Mouse (Mus musculus): ENCODE measurements around the gene Actn1.

The Actn1 gene

DNA sequence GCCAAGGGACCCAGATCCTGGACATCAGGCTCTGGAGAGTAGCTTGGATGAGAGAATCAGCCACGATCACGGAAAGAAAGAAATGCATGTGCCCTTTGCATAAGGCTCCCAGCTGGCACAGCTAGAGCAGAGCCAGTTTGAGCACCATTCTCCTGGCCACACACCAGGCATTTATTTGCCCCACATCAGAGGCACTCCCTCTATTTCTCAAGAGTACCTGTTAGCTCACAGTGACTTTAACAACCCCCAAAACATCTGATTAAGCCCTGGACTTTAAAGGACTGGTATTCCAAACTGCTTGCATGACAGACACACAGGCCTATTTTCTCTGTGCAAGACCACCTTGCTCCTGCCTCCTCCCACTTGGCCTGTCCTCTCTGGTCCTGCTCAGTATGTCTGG lies 78.3 kb downstream of the Actn1 start:
- DNase-seq (ENCODE audit: low spot score in 2 of 2), result no peak

DNA sequence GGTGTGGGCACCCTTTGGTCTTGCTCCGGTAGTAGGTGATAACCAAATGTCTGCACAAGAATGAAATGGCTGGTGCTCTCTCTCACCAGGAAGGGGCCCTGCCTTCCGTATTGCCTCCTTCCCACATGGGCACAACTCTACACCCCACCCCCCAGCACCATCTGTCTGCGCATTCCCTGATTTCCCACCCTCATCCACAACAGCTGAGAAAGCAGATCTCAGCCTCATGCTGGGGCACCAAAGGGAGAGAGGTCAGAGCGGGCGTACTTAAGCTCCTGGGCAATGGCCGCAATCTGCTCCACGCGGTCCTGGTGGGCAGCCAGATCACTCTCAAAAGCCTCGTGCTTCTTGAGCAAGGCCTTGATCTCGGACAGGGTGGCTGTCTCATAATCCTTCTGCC lies 82.1 kb downstream of the Actn1 start:
- no peak for DNase-seq (ENCODE audit: low spot score in 2 of 2)

DNA sequence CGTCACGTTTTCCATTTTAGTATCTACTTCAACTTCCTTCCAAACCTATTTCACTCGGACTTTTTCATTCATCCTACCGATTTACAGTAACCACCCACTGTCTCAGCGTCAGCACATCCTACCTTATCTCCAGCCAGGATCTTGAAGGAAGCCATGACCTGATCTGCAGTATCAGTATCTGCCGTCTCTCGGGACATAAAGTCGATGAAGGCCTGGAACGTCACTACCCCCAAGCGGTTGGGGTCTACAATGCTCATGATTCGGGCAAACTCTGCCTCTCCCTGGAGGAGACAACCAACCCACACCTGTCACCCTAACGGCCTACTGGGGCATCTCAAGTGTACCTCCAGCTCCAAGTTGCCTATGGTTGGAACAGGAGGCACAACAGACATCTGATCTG lies 91.4 kb downstream of the Actn1 start:
- no peak for DNase-seq (ENCODE audit: low spot score in 2 of 2)

DNA sequence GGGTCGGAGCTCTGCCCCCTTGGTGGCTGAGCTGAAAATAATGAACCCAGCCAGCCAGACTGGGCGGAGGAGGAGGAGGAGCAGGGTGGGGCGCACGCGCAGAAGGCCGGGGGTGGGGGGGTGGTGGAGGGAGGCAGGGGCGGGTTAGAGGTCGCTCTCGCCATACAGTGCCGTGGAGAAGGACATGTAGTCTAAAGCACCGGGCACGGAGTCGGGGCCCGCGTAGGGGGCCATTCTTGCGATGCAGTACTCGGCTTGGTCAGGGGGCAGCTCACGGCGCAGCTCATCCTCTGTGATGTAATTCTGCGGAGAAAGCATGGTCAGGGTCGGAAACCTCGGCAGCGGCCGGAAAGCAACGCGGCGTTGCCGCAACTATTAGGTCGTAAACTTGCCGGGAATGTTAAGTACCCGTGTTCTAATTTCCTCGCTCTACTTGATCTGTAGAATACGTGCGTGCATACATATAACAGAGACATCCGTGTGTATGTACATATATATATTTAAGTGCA lies 91.9 kb downstream of the Actn1 start:
- DNase-seq (ENCODE audit: low spot score in 2 of 2), result peak; percentile 81 to 83

DNA sequence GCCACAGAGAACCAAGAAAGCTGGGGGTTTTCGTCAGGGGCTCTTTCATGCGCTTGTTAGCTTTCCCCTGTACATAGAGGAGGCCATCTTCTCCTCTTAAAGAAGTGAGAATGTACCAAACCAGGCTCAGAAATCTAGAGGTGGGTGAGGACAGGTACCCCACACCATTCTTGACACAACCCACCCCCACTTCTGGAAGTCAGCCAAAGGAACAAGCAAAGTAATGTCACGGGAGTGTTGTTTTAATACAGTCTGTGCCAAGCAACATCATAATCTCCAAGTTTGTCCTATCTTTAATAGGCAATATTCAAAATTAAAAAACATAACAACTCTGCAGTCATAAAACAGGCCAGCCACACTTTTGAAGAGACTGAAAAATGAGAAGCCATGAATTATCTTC lies 92.8 kb downstream of the Actn1 start:
- no peak for DNase-seq (ENCODE audit: low spot score in 2 of 2)

DNA sequence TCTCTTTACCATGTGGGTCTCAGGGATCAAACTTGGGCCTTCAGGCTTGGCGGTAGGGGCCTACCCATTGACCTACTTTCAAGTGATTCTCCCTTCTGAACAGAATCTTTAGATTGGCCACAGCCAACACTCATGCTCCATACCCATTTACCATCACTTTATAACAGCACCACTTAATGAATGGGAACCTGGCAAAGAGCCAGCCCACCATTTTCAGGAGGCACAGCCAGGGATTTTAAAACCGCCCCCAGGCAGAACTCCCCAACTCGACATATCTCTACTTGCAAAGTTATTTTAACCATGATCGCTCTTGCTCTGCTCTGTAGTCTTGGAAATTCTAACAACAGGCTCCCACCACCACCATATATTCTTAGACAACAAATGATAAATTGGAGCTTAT lies 93.5 kb downstream of the Actn1 start:
- DNase-seq (ENCODE audit: low spot score in 2 of 2), result no peak

DNA sequence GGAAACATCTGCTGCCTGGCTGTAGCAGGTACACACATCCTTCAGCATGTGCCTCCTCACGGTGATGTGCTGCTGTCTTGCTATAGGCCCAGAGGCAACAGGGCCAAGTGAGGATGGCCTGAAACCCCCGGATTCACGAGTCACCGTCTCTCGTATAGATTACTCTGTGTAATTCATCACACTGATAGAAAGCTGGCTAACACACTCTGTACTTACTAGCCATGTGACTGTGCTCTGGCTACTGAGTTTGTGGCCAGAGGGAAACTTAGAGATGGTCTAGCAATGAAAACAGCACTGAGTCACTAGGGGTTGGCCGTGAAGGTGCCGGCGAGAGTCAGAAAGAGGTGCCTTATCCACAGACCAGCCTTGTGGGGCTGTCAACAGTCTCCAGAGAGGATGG lies 95.6 kb downstream of the Actn1 start:
- DNase-seq (ENCODE audit: low spot score in 2 of 2), result no peak

DNA sequence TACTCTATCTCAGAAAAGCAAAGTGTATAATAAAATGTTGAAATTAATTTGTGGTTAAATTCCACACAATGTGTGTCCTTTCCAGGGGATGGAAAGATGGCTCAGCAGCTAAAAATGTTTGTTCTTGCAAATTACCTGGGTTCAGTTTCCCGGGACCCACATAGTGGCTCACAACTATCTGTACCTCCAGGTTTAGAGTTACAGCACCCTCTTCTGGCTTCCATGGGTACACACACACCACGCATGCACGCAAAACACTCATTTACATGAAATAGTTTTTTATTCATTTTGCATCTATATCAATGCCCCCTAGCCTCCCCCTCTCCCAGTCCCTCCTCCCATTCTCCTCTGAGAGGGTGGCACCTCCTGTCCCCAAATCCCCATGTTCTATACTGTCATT lies 97.7 kb downstream of the Actn1 start:
- DNase-seq (ENCODE audit: low spot score in 2 of 2), result no peak

DNA sequence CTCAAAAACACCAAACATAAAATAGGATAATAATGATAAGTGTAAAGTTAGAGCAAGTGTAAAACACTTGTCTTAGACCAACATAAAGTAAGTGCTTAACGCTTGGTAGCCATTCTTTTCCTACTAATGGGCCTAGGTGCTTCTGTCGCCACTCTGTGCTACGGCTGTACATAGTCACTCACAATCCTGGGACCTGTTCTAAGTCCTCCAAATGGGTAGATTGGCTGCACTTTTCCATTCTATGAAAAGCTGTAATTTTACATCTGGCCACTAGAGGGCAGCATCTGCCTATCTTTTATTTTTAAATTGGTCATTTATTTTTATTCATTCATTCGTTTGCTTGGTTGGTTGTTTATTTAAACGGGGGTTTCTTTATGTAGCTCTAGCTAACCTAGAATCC lies 102.5 kb downstream of the Actn1 start:
- DNase-seq (ENCODE audit: low spot score in 2 of 2), result no peak

DNA sequence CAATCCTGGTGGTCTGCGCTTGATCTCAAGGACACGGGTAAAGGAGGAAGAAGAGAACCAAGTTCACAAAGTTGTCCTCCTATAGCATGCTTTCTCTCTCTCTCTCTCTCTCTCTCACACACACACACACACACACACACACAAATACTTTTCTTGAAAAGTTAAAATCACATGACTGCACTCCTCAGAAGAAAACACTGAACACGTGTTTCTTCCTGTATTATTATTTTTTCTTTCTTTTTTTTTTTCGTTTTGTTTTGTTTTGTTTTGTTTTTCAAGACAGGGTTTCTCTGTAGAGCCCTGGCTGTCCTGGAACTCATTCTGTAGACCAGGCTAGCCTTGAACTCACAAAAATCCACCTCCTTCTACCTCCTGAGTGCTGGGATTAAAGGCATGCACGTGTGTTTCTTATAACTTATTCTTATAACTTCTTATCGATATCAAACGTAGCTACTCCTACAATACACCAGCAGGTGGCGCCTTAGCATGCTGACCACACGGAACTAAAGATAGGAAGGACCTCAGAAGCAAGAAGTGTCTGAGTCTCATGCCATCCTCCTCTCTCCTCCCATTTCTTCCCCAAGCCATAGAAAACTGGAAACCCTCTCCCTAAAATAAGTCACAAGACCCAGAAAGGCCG lies 106.4 kb downstream of the Actn1 start:
- no peak for DNase-seq (ENCODE audit: low spot score in 2 of 2)

DNA sequence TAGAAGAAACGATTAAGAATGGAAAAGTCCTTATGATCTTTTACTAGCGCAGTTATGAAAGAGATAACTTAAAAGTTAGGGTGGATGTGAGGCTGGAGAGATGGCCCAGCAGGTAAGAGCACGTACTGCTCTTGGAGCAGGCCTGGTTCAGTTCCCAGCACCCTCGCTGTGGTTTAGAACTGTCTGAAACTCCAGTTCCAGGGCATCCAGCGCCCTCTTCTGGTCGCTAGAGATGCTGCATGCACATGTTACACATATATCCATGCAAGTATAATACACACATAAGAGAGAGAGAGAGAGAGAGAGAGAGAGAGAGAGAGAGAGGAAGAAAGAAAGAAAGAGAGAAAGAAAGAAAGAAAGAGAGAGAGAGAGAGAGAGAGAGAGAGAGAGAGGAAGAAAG lies 107.1 kb downstream of the Actn1 start:
- DNase-seq (ENCODE audit: low spot score in 2 of 2), result no peak

DNA sequence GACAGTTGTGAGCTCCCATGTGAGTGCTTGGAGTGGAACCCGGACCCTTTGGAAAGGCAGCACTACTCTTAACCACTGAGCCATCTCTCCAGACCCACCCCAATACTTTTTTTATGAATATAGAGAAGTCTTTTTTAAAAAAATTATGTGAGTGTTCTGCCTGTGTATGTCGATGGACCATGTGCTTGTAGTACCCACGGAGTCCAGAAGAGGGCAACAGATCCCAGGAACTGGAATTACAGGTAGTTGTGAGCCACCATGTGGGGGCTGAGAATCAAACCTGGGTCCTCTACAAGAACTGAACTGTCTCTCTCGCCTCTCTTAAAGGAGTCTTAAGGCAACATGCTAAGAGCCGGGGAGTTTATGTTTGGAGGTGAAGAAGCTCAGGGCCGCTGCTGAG lies 108.3 kb downstream of the Actn1 start:
- DNase-seq (ENCODE audit: low spot score in 2 of 2), result no peak

DNA sequence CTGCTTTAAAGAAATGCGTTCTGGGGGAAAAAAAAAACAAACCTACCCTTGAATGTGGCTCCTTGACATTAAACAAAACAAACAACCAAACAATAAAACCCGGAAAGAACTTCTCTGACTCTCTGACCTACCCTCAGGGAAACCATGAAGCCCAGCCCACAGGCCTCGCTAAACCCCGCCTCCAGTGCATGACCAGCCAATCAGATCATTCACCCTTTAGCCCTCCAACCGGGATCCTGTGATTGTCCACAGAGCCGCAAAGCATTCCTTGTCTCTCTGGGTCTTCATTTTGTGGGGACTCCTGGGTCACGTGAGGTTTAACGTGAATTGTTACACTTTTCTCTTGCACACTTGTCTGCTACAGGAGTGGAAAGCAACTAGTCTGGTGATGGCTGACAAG lies 109.5 kb downstream of the Actn1 start:
- no peak for DNase-seq (ENCODE audit: low spot score in 2 of 2)

DNA sequence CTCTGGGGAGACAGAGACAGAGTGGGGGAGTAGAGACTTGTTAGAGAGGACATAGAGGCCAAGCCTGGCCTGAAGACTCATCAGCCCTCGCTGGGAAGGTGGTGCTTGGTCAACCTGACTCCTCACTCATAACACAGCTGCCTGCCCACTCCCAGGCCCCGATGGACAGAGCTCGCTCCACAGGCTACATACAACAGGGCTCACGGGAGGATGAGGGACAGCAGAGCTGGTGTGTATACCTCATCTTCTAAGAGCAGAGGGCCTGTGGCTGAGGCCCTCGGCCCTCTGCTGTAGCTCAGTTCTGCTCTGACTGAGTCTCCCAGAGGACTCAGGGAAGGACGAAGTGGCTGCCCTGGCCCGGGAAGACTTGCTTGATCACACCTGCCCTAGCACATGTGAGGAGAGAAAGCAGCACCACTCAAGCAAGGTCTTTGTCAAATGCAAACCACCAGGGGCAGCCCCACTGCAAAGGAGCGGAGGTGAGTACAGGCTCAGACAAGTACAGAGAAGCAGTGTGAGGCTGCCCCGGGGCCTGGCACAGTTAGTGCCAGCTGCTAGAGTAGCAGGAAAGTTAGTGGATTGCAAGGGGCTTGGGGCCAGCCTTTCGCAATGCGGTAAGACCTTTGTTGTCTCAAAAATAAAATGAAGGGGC lies 112.5 kb downstream of the Actn1 start:
- no peak for DNase-seq (ENCODE audit: low spot score in 2 of 2)

DNA sequence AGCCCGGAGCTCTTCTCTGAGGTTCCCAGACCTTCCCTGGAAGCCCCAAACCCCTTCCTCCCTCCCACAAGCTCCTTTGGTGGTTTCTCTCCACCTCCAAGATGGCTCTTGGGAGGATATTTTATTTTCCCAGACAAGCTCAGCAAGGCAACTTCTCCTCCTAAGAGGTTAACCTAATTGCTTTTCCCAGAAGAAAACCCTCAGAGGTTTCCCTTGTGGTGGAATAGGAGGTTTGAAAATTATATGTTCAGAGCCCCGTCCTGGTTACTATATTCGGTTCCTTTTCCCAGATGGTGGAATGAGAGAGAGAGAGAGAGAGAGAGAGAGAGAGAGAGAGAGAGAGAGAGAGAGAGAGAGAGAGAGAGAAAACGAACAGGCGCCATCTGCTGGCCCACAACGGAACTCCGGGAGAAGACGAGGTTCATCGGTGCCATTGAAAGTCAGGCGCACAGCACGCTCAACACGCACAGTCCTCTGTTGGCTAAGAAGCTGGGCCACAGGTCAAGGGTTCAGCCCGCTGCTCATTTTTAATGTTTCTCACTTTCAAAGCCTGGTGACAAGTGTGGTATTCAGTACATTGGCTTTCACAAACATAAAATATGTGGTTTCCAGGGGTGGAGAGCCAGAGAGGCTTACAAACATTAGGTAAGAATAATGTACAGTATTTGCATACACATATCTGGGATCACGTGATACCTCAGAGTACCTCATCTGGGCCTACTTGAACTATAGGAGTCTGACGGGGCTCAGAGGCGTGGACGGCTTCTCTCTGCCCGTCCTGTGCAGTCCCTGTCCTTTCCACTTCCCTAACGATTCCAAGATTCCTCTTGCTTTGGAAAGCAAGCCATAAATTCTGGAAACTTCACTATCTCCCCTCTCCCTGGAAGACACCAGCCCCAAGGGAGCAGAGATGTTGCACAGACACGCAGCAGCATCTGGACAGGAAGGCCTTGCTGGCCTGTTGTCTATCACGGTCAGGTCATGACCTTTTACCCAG lies 113.6 kb downstream of the Actn1 start:
- peak in 1 of 2 experiments; percentile 77 for DNase-seq (ENCODE audit: low spot score in 2 of 2)

DNA sequence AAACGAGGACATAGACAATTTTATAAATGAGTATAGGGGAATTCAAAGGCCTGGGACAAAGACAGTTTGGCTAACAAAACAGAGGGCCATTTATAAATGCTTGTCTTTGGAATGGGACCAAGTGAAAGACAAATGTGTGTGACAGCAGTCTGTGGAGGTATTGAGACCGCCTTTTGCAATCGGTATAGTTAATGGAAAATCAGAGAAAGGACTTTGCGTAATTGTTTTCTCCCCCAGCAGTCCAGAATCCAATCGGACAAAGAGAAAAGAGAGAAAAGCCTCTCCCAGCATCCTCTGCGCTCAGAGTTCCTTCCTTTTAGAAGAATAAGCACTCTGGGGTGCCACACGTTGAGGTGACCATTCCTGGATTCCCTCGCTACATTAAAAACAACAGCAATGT lies 114.8 kb downstream of the Actn1 start:
- no peak for DNase-seq (ENCODE audit: low spot score in 2 of 2)

DNA sequence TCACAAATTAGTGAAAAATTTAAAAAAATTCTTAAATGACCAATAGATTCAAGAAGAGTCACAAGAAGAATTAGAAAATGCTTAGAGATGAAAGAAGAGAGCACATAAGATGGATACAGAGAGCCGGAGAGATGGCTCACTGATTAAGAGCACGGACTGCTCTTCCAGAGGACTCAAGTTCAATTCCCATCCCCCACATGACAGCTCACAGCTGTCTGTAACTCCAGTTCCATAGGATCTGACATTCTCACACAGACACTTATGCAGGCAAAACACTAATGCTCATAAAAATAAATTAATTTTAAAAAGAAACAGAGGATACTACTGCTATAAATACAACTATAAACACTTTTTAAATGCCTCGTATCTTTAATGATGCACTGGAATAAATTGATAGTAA lies 115.3 kb downstream of the Actn1 start:
- no peak for DNase-seq (ENCODE audit: low spot score in 2 of 2)

DNA sequence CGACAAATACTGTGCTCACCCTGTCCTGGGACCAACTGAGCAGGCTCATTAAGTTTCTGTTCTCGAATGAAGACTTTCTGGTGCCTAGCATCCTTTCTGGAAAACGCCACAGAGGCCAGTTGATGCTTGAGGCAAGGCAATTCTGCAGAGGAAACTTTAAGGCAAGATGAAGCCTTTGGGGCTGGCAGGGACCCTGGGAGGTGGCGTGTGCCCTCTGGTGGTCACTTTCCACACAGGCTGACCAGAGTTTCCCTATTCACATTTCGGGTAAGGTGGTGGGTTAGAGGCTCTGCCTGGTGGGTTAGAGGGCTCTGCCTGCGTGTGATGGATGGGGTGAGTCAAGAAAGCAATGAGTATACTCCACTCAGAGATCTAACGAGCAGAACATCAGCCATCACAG lies 118.7 kb downstream of the Actn1 start:
- DNase-seq (ENCODE audit: low spot score in 2 of 2), result no peak

DNA sequence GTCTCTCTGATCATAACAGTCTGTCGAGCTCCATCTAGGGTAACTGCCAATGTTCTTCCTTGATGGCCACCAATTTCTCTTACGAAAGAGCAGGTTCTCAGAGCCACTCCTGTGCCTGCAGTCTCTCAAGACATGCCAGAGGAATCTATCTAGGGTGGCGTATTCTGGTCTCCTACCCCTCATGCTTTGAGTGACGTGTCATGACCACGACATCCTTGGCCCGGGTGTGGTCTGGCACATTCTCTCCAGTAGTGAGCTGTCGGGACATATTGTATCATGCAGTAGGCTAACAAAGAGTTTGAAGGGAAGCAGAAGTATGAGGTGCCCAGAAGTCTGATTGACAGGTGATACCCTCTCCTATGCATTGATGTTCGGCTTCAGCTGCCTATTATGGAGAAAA lies 119.2 kb downstream of the Actn1 start:
- DNase-seq (ENCODE audit: low spot score in 2 of 2), result no peak

DNA sequence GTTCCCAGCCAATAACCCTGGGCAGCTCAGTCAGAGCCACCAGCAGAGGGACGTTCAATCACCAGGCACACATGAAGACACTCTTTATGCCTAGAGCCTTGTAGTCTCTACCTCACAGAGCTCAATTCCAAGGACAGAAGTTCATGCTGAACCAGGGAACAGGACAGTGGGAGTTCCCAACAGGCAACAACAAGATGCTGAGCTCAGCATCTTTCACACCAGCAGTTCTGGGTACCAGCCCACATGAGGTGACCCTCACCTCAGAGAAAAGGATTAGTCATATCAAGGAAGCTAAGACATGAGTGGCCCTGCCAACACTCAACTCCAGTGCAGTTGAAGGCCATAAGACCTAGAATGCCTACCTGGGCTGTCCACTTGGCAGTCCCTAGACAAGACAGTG lies 122.4 kb downstream of the Actn1 start:
- DNase-seq (ENCODE audit: low spot score in 2 of 2), result no peak

DNA sequence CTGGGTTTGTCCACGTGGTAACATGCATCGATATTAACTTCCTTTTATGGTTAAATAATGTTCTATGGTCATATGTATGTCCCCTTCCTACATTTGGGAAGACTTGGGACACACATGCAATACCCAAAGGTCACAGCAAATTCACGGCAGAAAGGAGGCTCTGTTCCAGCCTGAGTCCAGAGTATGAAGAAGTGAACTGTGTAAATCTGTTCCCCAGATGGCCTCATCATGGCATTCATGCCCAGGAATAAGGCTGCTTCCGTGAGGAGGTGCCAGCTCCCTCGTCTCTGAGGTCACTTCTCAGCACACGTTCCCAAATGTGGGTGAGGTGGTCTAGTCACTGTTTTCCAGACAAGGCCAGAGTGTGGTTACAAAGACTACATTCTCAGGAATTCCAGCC lies 122.9 kb downstream of the Actn1 start:
- no peak for DNase-seq (ENCODE audit: low spot score in 2 of 2)

DNA sequence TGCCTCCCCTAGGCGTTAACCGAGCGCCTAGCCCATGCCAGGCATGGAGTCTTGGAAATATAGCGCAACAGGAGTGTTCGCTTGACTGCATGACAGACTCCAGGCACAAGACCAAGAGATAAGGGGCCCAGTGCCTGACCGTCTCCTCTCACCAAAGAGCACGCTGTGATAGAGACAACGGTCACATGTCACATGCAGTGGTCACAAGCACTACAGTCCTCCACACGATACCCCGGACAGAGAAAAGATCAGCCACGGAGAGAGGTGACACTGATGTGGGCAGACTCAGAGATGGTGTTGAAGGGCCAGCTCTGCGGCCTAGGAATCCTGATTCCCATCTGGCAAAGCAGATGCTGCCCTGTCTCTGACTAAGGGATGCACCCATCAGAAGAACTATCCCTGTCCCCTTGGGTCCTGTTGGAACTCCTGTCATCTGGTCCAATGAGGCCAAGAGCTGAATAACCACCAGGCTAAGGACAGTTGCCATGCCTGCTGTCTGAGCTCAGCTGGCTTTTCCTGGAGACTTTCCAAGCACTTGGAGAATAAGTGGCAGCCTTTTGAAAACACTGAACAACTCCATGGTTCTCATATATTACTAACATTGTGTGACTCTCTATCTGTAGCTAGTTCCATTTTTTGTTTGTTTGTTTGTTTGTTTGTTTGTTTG lies 123.8 kb downstream of the Actn1 start:
- DNase-seq (ENCODE audit: low spot score in 2 of 2), result no peak

Measured in urinary bladder, postnatal 36 days (tissue).